ENCODE assay signal across 8 mouse cellular contexts in genomic region chr9:79719451-79719850, GRCm38 (mm10). TPM values are rescaled to one million over a fixed set of nuclear protein-coding genes. Genes with fewer than 3 reads are reported as not detected.
DNase-seq lines count a peak whose midpoint lies in the region; ATAC-seq lines count a peak whose summit lies in the region.

No protein-coding gene starts in this region.

- peak overlapping the region; percentile 64 for H3K4me3 ChIP-seq in heart, embryonic 12.5 days
- peak overlapping the region; percentile 51 for H3K4me3 ChIP-seq in limb, embryonic 11.5 days (ENCODE audit: low read depth, low read length)
- H3K4me3 ChIP-seq in midbrain, embryonic 15.5 days, result peak overlapping the region; percentile 54

- H3K4me2 ChIP-seq in heart, embryonic 12.5 days, result peak overlapping the region; percentile 89
- H3K4me2 ChIP-seq in limb, embryonic 11.5 days (ENCODE audit: low read depth, severe bottlenecking), result peak overlapping the region; percentile 89
- H3K4me2 ChIP-seq in midbrain, embryonic 15.5 days, result peak overlapping the region; percentile 95

- no peak overlapping the region for H3K27ac ChIP-seq in heart, embryonic 12.5 days (ENCODE audit: poor library complexity, severe bottlenecking)
- H3K27ac ChIP-seq in limb, embryonic 11.5 days (replicated peaks; ENCODE audit: low read depth, low read length), result no peak overlapping the region
- H3K27ac ChIP-seq in midbrain, embryonic 15.5 days, result no peak overlapping the region

- no peak for ATAC-seq in heart, embryonic 12.5 days (ENCODE audit: insufficient number of reproducible peaks, low FRiP score)
- ATAC-seq in limb, embryonic 11.5 days (ENCODE audit: insufficient number of reproducible peaks, low FRiP score, low TSS enrichment, low read depth), result no peak
- no peak for ATAC-seq in midbrain, embryonic 15.5 days (replicated peaks)

- peak; percentile 45 to 52 for DNase-seq in cerebellum, postnatal 14 days
- DNase-seq in cerebellum, adult 18-20 months, result no peak
- peak; percentile 60 for DNase-seq in embryo, embryonic 9.5 days (ENCODE audit: extremely low spot score)
- peak; percentile 68 for DNase-seq in limb, embryonic 11.5 days (ENCODE audit: low spot score)
- no peak for DNase-seq in adipocyte (ENCODE audit: low spot score)
- no peak for DNase-seq in layer of hippocampus, adult 9-11 months

- no peaks in the 10 kb centered on the region for H3K36me3 ChIP-seq in heart, embryonic 12.5 days
- no peaks in the 10 kb centered on the region for H3K36me3 ChIP-seq in limb, embryonic 11.5 days (ENCODE audit: control insufficient read depth, insufficient read depth, low read length)
- H3K36me3 ChIP-seq in midbrain, embryonic 15.5 days (replicated peaks), result no peaks in the 10 kb centered on the region

- WGBS in heart, embryonic 12.5 days, result 1% methylated on average over 28 of the region's 28 CpGs
- WGBS in limb, embryonic 11.5 days, result 1% methylated on average over 28 of the region's 28 CpGs
- 2% methylated on average over 28 of the region's 28 CpGs for WGBS in midbrain, embryonic 15.5 days

- peaks cover 25% of the 10 kb centered on the region for H3K27me3 ChIP-seq in heart, embryonic 12.5 days (replicated peaks)
- peaks cover 23% of the 10 kb centered on the region for H3K27me3 ChIP-seq in limb, embryonic 11.5 days (ENCODE audit: control insufficient read depth, insufficient read depth, low read length)
- peaks cover 31% of the 10 kb centered on the region for H3K27me3 ChIP-seq in midbrain, embryonic 15.5 days (replicated peaks)

- H3K4me1 ChIP-seq in heart, embryonic 12.5 days (replicated peaks), result peaks cover 38% of the 10 kb centered on the region
- peaks cover 7% of the 10 kb centered on the region for H3K4me1 ChIP-seq in limb, embryonic 11.5 days (ENCODE audit: control insufficient read depth, insufficient read depth, low read length)
- H3K4me1 ChIP-seq in midbrain, embryonic 15.5 days, result peaks cover 50% of the 10 kb centered on the region

- no peaks in the 10 kb centered on the region for H3K9me3 ChIP-seq in heart, embryonic 12.5 days (replicated peaks)
- no peaks in the 10 kb centered on the region; the same call in 1 of the 2 replicates for H3K9me3 ChIP-seq in limb, embryonic 11.5 days (ENCODE audit: control insufficient read depth, low read length)
- no peaks in the 10 kb centered on the region for H3K9me3 ChIP-seq in midbrain, embryonic 15.5 days

- H3K9ac ChIP-seq in heart, embryonic 12.5 days, result peak overlapping the region; percentile 80
- H3K9ac ChIP-seq in limb, embryonic 11.5 days (ENCODE audit: low read length), result peak overlapping the region; percentile 70; the same call in 1 of the 2 replicates
- no peak overlapping the region for H3K9ac ChIP-seq in midbrain, embryonic 15.5 days

RNA-seq across cellular contexts. Expression of gene Col12a1, which starts 0.8 kb away (rescaled TPM):
- 15.1 and 15.2 TPM in 2 replicates for polyA plus RNA-seq in heart, embryonic 12.5 days (2016; fragmentation: Nextera tagmentation; extraction: Ambion mirVana)
- polyA plus RNA-seq in limb, embryonic 11.5 days (2014; fragmentation: Nextera tagmentation; extraction: Ambion mirVana), result 25.7 and 26.4 TPM in 2 replicates
- polyA plus RNA-seq in midbrain, embryonic 15.5 days (2015; fragmentation: Nextera tagmentation; extraction: Ambion mirVana), result 4.8 and 5.6 TPM in 2 replicates

RNA-seq across cellular contexts. Expression of gene Cox7a2, which starts 40.2 kb away (rescaled TPM):
- polyA plus RNA-seq in heart, embryonic 12.5 days (2016; fragmentation: Nextera tagmentation; extraction: Ambion mirVana), result 1,256 and 1,264 TPM in 2 replicates
- 686 and 709 TPM in 2 replicates for polyA plus RNA-seq in limb, embryonic 11.5 days (2014; fragmentation: Nextera tagmentation; extraction: Ambion mirVana)
- 735 and 766 TPM in 2 replicates for polyA plus RNA-seq in midbrain, embryonic 15.5 days (2015; fragmentation: Nextera tagmentation; extraction: Ambion mirVana)

Comparison
In these comparisons a context has a peak if more than half of its experiments do, and no peak if none do; other contexts are left out.
1. DNase-seq: peak in cerebellum, postnatal 14 days (2 of 2), embryo, embryonic 9.5 days (single experiment) and limb, embryonic 11.5 days (single experiment); none in cerebellum, adult 18-20 months (0 of 2), adipocyte (single experiment) and layer of hippocampus, adult 9-11 months (single experiment).
2. Peak in every context shown above with its lines, with median percentiles within 50 percentile points of each other: H3K4me2 ChIP-seq and H3K4me3 ChIP-seq.